Mouse (Mus musculus) splenic B cell, adult 2 months (primary cell): ENCODE data around the gene Pde4dip.

Experiments used
- DNase-seq: peaks from one replicate; pipeline ENCODE4 v3.0.0-alpha.2; 2011; ENCODE audit warnings: low read depth, low spot score
- H3K27me3 ChIP-seq: 2 replicates; pipeline ENCODE4 v1.6.1; 2012; ENCODE audit warnings: mild to moderate bottlenecking, low read length, moderate library complexity, mixed read lengths; ENCODE audit not compliant: control insufficient read depth, poor library complexity, insufficient read depth, severe bottlenecking
- H3K36me3 ChIP-seq: 2 replicates; pipeline ENCODE4 v1.6.1; 2012; ENCODE audit warnings: mild to moderate bottlenecking, low read length, moderate library complexity, mixed read lengths; ENCODE audit not compliant: control insufficient read depth, poor library complexity, insufficient read depth, severe bottlenecking

Pde4dip gene

GRCm38 (mm10) chr3:97697291-97697690 lies 191.2 kb downstream of the Pde4dip start:
- DNase-seq = no peak
- no peaks in the 10 kb centered on the region for H3K27me3 ChIP-seq

GRCm38 (mm10) chr3:97696866-97697265 lies 191.6 kb downstream of the Pde4dip start:
- no peaks in the 10 kb centered on the region for H3K36me3 ChIP-seq
- no peak for DNase-seq
- H3K27me3 ChIP-seq = no peaks in the 10 kb centered on the region

More at GRCm38 (mm10) chr3:97697291-97697690, 191.2 kb downstream of the Pde4dip start:
- no peaks in the 10 kb centered on the region for H3K36me3 ChIP-seq

DNA sequence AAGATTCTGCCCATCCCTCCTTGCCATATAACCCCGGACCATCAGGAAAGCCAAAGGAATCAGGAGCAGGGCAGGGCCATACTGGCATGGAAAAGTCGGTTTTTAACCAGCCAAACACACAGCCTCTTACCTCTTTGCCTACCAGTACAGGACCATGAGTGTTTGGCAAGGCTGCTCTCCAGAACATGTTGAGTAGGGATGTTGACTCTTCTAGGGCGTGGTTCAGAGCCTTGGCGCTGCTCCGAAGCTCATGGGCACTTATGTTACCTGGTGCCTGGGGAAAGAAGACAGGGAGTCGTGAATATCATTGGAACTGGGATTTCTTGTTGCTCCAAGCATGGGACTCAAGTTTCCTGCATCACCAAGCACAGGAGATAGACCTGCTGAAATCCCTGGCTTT lies 194.7 kb downstream of the Pde4dip start:
- no peak for DNase-seq
- no peaks in the 10 kb centered on the region for H3K27me3 ChIP-seq
- no peaks in the 10 kb centered on the region for H3K36me3 ChIP-seq

DNA sequence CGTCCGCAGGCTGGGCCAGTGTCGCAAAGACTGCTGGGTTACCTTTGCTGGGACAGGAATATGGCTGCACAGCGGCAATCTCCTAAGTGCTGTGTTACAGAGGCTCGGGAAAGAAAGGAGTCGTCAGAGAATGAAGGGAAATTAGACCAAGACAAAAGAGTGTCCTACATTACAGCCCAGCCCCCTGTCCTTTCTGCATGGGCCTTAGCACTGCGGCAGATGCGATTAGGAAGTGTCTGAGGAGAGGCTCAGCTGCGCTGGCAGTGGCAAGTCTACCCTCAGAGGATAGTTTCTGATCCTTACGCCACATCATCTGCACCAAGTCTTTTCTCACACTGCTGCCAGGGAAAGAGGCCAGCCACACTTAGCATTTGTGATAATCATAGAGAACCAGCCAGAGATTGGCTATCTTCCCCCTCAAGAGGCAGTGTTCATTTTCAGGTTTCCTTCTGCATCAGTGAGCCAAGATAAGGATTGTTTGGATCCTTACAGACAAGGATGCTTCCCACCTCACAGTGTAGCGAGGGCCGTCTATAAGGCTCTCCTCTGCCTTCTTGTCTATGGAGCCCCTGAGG lies 197.0 kb downstream of the Pde4dip start:
- DNase-seq = no peak
- Histone ChIP-seq H3K27me3 (no peaks in the 10 kb centered on the region; the same call in 1 of the 2 replicates), H3K36me3 (no peaks in the 10 kb centered on the region)

DNA sequence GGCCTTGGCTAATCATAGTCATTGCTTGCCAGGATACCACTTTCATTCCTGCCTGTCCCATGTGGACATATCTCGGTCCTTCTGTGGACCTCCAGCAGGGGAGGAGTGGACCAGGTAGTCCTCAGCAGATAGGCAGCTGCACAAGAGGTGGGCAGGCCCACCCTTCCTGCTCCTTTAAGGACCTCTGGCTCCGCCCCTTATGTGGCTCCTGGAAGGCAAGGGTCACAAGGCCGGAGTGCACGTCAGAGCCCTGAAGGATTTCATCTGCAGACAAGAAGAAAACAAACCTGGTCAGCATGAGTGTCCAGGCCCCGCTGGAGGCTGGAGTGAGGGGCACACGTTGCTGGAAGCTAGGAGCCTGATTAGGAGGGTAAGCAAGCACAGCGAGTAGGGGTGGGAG lies 197.9 kb downstream of the Pde4dip start:
- Histone ChIP-seq H3K36me3 (no peaks in the 10 kb centered on the region), H3K27me3 (no peaks in the 10 kb centered on the region; the same call in 1 of the 2 replicates)
- DNase-seq = no peak

GRCm38 (mm10) chr3:97689289-97689688 lies 199.2 kb downstream of the Pde4dip start:
- H3K27me3 ChIP-seq = no peaks in the 10 kb centered on the region; the same call in 1 of the 2 replicates
- DNase-seq = no peak
- no peaks in the 10 kb centered on the region for H3K36me3 ChIP-seq

- Histone ChIP-seq H3K27me3 (no peaks in the 10 kb centered on the region; the same call in 1 of the 2 replicates), H3K36me3 (no peaks in the 10 kb centered on the region)
- no peak for DNase-seq
Observed at GRCm38 (mm10) chr3:97686372-97687117, 202.0 kb downstream of the Pde4dip start.

DNA sequence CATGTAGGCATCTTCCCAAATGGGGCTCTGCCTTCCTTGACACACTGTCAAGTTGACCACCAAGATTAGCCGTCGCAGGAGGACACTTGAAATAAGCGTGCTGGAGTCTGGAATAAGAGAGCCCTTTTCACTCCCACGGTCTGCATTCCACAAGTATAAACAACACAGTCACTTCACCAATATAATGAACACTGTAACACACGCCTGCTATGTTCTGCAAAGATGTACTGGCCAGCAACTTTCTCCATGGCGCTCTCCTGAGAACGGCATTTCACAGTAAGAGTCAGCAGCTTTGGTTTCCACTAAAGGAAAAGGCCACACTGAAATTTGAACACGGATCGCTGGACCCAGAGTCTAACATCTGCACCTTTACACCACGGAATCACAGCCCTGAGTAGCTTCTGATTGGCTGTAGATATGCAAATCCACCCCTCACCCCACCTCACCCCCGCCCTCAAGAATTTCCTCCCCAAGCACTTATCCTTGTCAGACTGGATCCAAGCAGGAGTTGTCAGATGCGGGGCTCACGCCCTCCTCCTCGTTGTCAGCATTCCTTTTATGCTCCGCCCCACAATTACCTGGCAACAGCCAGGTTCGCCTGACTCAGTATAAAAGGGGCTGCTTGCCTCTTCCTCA lies 204.8 kb downstream of the Pde4dip start:
- DNase-seq = no peak
- Histone ChIP-seq H3K36me3 (no peaks in the 10 kb centered on the region), H3K27me3 (no peaks in the 10 kb centered on the region; the same call in 1 of the 2 replicates)

DNA sequence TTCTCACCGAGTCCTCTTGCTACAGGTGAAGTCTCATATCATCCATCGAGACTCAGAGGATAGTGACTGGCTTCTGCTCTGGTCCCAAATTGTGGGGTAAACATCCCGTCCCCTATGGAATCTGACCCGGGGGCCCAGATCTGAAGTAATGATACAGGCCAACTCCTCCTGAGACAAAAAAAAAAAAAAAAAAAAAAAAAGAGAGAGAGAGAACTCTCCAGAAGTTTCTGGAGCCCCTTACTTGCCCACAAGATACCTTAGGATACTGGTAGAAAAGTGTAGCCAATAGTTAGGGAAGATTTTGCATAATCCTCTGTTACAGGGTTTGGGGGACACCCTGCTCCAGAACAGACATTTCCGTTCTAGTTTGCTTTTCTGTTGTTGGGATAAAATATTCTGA lies 205.9 kb downstream of the Pde4dip start:
- no peak for DNase-seq
- no peaks in the 10 kb centered on the region for H3K36me3 ChIP-seq
- H3K27me3 ChIP-seq = no peaks in the 10 kb centered on the region

- no peak for DNase-seq
- Histone ChIP-seq H3K27me3 (no peaks in the 10 kb centered on the region), H3K36me3 (no peaks in the 10 kb centered on the region)
Observed at GRCm38 (mm10) chr3:97682159-97682502, 206.4 kb downstream of the Pde4dip start.

- H3K27me3 ChIP-seq = no peaks in the 10 kb centered on the region
- no peaks in the 10 kb centered on the region for H3K36me3 ChIP-seq
- peak; percentile 87 for DNase-seq
Observed at GRCm38 (mm10) chr3:97681321-97682158, 207.0 kb downstream of the Pde4dip start.

DNA sequence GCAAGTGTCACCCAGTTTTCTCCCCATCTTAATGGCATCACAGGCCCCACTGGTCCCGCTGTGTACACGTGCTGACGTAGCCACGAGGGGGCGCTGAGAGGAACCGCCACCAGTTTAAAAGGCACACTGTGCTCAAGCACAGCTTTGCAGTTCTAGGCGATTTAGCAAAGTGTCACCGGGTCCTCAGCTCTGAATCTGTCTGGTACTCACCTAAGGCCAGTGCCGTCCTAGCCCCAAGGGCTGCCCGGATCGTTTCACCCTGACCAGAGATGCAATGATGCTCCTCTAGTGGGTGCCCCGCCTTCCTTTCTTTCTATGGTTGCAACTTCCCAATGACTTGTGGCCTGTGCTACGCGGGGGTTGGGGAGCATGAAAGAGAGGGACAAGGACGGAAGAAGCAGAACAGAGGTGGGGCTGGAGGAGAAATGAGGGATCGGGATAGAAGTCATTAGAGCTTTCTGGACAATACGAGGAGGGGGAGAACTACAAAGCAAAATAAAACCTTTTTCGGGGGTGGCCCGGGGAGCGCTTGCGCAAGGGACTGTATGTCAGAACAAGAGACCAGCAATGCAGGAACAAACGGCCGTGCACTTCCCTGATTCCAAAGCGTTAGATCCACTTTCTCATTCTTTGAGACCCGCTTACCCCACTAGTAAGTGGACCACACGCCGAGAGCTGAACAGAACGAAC lies 207.7 kb downstream of the Pde4dip start:
- no peaks in the 10 kb centered on the region for H3K27me3 ChIP-seq
- peak; percentile 89 for DNase-seq
- H3K36me3 ChIP-seq = no peaks in the 10 kb centered on the region

DNA sequence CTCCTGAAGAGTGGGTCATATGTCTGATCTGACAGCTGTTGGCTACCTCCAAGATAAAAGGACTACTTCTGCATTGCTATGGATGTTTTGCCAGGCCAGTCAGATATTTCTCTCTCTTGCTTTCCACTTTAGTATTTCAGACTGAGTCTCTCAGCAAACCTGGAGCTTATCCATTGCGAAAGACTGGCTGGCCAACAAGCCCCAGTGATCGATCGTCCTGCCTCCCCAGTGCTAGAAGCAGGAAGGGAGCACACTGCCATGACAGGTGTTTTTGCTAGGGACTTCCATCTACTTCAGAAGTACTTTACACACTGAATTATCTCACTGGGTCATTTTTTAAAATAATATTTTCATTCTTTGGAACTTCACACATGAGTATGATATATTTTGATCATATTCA lies 210.1 kb downstream of the Pde4dip start:
- no peaks in the 10 kb centered on the region for H3K36me3 ChIP-seq
- DNase-seq = no peak
- no peaks in the 10 kb centered on the region for H3K27me3 ChIP-seq

DNA sequence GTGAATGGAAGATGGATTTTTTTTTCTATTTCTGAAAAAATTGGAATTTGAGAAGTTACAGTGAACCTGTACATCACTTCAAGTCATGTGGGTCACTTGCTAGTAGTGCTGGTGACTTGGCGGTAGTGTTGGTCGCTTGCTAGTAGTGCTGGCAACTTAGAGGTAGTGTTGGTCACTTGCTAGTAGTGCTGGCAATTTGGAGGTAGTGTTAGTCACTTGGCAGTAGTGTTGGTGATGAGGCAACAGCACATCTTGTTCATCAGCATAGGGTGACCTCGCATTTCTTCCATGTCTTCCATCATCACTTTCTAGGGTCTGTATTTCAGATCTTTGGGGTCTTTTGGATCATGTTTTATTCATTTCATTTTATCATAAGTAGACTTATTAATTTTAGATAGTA lies 212.4 kb downstream of the Pde4dip start:
- no peak for DNase-seq
- 0 out of 2 replicates have a peak, but pooled peaks cover 3% of the 10 kb centered on the region for H3K36me3 ChIP-seq
- H3K27me3 ChIP-seq = no peaks in the 10 kb centered on the region
